Mouse (Mus musculus): ENCODE results near the gene Clock. TPM values are rescaled to one million over a fixed set of nuclear protein-coding genes. Genes with fewer than 3 reads are reported as not detected.

Clock gene
- total RNA-seq, 4 experiments from 2014 or later = 45.0 to 51.4 (median 46.7) TPM

- DNase-seq (ENCODE audit: low spot score in 2 of 2) = no peak
These were observed 124.8 kb downstream of the Clock start for GRCm38 (mm10) chr5:76179791-76180190.

GRCm38 (mm10) chr5:76179171-76179570 lies 125.4 kb downstream of the Clock start:
- DNase-seq (ENCODE audit: low spot score in 2 of 2) = no peak

DNA sequence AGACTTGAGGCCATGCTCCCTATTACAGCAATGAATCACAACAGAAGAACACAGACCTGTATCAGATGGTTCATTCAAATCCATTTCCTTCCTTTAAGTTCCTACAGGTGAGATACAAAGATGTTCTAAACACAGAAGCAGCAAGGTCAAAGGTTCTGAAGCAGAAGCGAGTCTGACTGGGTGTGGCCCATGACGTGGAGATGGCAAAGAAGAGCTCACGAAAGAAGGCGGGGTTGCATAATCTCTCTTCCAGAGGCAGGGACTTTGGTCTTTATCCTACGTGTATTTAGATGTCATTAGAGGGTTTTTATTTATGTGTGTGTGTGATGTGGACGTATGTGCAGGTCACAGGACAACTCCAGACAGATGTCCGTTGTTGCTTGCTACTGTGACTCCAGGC lies 126.9 kb downstream of the Clock start:
- no peak for DNase-seq (ENCODE audit: low spot score in 2 of 2)

DNA sequence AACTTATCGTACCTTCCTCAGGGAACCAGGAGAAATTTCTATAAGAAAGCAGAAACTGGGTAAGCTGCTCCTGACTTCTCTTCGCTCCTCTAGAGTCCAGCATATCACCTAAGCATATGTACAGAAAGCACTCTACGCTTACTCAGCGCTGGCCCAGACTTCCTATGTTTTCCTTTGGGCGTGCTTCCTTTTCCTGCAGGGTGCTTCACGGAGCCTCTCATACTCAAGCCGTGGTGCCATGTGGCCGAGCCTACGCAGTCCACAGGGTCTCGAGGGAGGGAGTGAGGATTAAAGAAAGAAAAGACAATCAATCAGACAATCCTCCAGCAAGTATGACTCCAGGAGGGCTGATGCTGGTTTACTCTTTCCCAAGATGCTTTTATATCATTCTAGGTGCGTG lies 127.8 kb downstream of the Clock start:
- DNase-seq (ENCODE audit: low spot score in 2 of 2) = no peak

DNA sequence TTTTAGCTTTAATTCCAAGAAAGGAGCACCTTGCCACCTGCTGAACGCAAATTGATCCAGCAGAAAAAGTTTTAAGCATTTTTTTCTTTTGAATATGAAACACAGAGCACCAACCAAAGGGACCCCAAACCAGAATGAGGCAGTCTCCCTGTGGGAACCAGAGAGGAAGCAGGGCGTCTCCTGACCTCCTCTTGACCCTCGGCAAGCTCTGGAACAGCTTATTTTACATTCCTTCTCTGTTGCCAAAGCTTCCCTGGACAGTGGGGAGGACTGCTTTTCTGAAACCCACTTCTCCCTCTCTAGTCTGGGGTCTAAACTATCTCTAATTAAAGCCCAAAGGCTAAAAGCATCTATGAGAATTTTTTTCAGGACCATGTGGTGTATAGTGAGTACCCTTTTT lies 128.2 kb downstream of the Clock start:
- DNase-seq (ENCODE audit: low spot score in 2 of 2) = no peak

DNA sequence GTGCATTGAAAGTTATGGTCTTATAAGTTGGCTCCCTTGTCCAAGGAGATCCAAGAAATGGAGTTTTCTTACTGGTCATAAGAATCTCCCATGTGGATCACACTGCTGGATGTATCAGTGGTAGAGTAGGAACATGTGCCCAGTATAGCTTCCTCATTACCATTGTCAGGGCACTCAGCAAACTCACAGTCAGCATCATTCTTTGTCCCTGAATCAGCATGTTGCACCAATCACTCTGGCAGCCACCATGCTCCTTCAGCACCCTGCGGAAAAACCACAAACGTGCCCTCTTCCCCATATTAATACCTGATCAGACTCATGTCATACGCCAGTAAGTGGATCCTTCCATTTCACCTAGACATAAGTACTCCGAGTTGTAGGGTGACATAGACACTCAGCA lies 129.5 kb downstream of the Clock start:
- no peak for DNase-seq (ENCODE audit: low spot score in 2 of 2)

DNA sequence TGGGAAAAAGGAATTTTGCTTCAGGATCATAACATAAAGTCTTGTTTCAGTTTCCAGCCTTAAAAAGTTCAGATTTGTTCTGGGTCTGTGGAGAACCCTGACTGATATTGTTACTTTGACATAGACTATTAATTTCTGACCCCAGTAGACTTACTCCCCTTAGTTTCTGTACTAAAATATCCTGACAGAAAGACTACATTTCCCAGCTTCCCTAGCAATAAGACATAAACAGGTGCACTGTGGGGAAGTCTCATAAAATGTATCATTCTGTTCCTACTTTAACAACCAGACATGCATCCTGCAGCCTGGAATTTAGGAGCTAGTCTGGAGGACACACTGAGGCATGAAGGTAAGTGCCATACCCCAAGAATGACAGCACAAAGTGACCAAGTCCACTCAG lies 133.6 kb downstream of the Clock start:
- no peak for DNase-seq (ENCODE audit: low spot score in 2 of 2)

- DNase-seq (ENCODE audit: low spot score in 2 of 2) = no peak
These were observed 134.1 kb downstream of the Clock start for GRCm38 (mm10) chr5:76170522-76170921.

GRCm38 (mm10) chr5:76164827-76165226 lies 139.8 kb downstream of the Clock start:
- no peak for DNase-seq (ENCODE audit: low spot score in 2 of 2)

- no peak for DNase-seq (ENCODE audit: low spot score in 2 of 2)
These were observed 140.7 kb downstream of the Clock start for GRCm38 (mm10) chr5:76163828-76164390.

GRCm38 (mm10) chr5:76162926-76163325 lies 141.7 kb downstream of the Clock start:
- DNase-seq (ENCODE audit: low spot score in 2 of 2) = no peak

GRCm38 (mm10) chr5:76161491-76161890 lies 143.1 kb downstream of the Clock start:
- DNase-seq (ENCODE audit: low spot score in 2 of 2) = no peak

DNA sequence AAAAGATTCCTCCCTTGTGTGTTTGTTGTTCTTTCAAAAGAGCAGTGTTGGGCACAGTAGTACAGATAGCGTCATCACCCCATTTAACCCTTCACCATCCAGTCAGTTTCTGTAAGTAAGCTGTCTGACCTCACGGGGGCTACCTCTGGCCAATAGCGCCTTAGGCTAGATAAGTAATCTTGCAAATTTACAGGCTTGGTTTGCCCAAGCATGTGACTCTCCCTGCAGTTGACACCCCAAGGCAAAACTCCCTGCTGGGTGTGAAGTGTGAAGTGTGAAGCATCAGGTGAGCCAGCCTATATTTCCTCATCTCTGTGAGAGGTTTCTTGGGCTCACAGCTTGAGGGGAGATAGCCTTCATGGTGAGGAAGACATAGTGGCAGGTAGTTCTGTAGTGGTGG lies 144.5 kb downstream of the Clock start:
- DNase-seq (ENCODE audit: low spot score in 2 of 2) = no peak

Other genes starting within 250 kb of the Clock start
- gene Srd5a3, start 164.5 kb downstream of the Clock start, total RNA-seq (2022) = 10 to 100 TPM; 20.0 to 24.5 (median 20.5) TPM
- 10 to 100 TPM; 28.6 to 34.4 (median 33.1) TPM for gene Tmem165, start 120.9 kb downstream of the Clock start, total RNA-seq (2022)
- gene Pdcl2, start 26.4 kb upstream of the Clock start, total RNA-seq (2022) = not detected
- not detected for gene Nmu, start 59.0 kb upstream of the Clock start, total RNA-seq (2022)
- gene Gm7271, start 179.2 kb upstream of the Clock start, total RNA-seq (2022) = not detected
- 10 to 100 TPM; 48.8 to 59.2 (median 57.1) TPM for gene Exoc1, start 224.5 kb upstream of the Clock start, total RNA-seq (2022)

Measured in left cerebral cortex, adult 8-10 months (tissue).